Mouse (Mus musculus): ENCODE measurements at regions not wholly inside any gene's neighbourhood (a gene's known extent, or its start where the extent isn't known, plus 50 kb on each side); places are given as distances from the start of the nearest gene placed in this dataset.

DNA sequence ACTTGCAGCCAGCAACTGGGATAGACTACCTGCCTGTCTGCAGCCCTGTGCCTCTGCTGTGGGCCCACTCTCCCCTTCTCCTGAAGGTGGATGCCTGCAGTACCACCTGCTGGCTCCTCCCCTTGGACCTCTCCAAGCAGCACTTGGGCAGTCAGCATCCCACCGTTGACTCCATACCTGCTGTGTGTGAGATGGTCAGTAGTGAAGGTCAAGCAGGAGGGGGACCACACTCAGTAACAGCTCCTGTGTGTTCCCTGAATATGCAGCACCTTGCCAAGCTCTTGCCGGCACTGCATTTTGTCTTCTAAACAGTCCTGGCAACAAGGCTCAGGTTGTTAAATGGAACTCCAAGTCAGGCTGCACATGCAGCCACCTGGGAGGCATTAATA, 71.6 kb upstream of the Sesn3 start:
- ATAC-seq (ENCODE audit: insufficient number of reproducible peaks, low FRiP score, low TSS enrichment, low read depth) = peak; percentile 28; the same call in 1 of the 2 replicates
- WGBS = 37% methylated on average over 2 of the region's 2 CpGs

DNA sequence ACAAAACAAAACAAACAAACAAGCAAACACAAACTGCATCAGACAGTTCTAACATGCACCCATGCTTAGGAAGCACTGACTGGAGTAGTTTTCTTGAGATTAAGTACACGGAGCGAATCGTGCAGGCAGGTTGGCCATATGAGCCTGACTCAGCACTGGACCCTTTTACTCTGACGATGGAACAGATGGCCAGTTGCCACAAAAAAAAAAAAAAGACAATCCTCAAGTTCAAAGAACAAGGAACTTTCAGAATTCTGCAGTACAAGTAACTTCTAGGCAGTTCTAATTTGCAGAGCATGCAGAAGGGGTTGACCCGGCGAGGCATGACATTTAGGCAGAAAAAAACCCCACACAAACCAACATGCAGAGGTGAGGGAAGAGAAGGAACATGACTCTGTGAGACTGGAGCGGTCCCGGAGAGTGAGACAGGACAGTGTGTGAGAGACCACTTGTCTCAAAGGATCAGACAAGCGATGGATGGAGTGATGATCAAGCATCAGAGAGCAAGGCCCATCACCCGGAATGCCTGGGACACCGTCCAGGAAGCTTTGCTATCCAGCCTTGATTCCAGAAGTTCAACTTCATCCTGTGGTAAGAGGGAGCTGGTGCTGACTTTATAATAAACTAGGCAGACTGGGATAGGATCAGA, 71.0 kb upstream of the Sesn3 start:
- Histone ChIP-seq H3K4me2 (ENCODE audit: low read depth, severe bottlenecking) (no peak overlapping the region), H3K4me3 (ENCODE audit: low read depth, low read length) (no peak overlapping the region), H3K9ac (ENCODE audit: low read length) (no peak overlapping the region), H3K9me3 (ENCODE audit: control insufficient read depth, low read length) (no peaks in the 10 kb centered on the region), H3K36me3 (ENCODE audit: control insufficient read depth, insufficient read depth, low read length) (no peaks in the 10 kb centered on the region), H3K27ac (replicated peaks; ENCODE audit: low read depth, low read length) (no peak overlapping the region), H3K4me1 (ENCODE audit: control insufficient read depth, insufficient read depth, low read length) (peaks cover 18% of the 10 kb centered on the region), H3K27me3 (ENCODE audit: control insufficient read depth, insufficient read depth, low read length) (no peaks in the 10 kb centered on the region)
- WGBS = 69% methylated on average over 11 of the region's 11 CpGs
- DNase-seq (ENCODE audit: low spot score) (no peak), ATAC-seq (ENCODE audit: insufficient number of reproducible peaks, low FRiP score, low TSS enrichment, low read depth) (no peak)

More for the DNA sequence above, 71.6 kb upstream of the Sesn3 start:
- Histone ChIP-seq H3K4me2 (ENCODE audit: low read depth, severe bottlenecking) (no peak overlapping the region), H3K36me3 (ENCODE audit: control insufficient read depth, insufficient read depth, low read length) (no peaks in the 10 kb centered on the region), H3K4me3 (ENCODE audit: low read depth, low read length) (no peak overlapping the region), H3K9me3 (ENCODE audit: control insufficient read depth, low read length) (no peaks in the 10 kb centered on the region), H3K4me1 (ENCODE audit: control insufficient read depth, insufficient read depth, low read length) (peaks cover 18% of the 10 kb centered on the region), H3K27ac (replicated peaks; ENCODE audit: low read depth, low read length) (0 out of 2 replicates have a peak overlapping the region, but pooled peaks have one; percentile 30), H3K27me3 (ENCODE audit: control insufficient read depth, insufficient read depth, low read length) (no peaks in the 10 kb centered on the region), H3K9ac (ENCODE audit: low read length) (no peak overlapping the region)
- DNase-seq (ENCODE audit: low spot score) = no peak

DNA sequence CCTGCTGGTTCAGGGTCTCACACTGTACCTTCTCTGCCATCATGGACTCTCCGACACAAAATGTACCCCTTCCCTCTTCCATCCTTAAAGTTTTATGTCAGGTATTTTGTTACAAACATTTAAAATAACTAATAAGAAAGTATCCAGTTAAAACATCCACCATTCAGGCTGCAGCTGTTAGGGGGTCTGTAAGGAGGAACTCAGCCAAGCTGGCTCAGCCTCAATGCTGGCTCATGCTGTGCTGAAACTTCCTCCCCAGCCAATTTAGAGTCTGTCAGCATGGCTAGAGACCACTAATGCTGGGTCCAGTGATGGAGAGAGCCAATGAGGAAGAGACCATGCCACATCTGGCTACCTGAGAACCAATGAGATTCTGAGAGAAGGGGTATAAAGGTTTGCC, 70.0 kb upstream of the Sesn3 start:
- no peaks in the 10 kb centered on the region for H3K9me3 ChIP-seq (ENCODE audit: control insufficient read depth, low read length)
- no peak overlapping the region for H3K4me2 ChIP-seq (ENCODE audit: low read depth, severe bottlenecking)
- no peak for DNase-seq (ENCODE audit: low spot score)
- no peak overlapping the region for H3K27ac ChIP-seq (replicated peaks; ENCODE audit: low read depth, low read length)
- H3K27me3 ChIP-seq (ENCODE audit: control insufficient read depth, insufficient read depth, low read length) = no peaks in the 10 kb centered on the region
- H3K4me1 ChIP-seq (ENCODE audit: control insufficient read depth, insufficient read depth, low read length) = peaks cover 18% of the 10 kb centered on the region
- WGBS = 85% methylated on average over 1 of the region's 1 CpGs
- no peaks in the 10 kb centered on the region for H3K36me3 ChIP-seq (ENCODE audit: control insufficient read depth, insufficient read depth, low read length)
- no peak overlapping the region for H3K4me3 ChIP-seq (ENCODE audit: low read depth, low read length)
- ATAC-seq (ENCODE audit: insufficient number of reproducible peaks, low FRiP score, low TSS enrichment, low read depth) = no peak
- no peak overlapping the region for H3K9ac ChIP-seq (ENCODE audit: low read length)

DNA sequence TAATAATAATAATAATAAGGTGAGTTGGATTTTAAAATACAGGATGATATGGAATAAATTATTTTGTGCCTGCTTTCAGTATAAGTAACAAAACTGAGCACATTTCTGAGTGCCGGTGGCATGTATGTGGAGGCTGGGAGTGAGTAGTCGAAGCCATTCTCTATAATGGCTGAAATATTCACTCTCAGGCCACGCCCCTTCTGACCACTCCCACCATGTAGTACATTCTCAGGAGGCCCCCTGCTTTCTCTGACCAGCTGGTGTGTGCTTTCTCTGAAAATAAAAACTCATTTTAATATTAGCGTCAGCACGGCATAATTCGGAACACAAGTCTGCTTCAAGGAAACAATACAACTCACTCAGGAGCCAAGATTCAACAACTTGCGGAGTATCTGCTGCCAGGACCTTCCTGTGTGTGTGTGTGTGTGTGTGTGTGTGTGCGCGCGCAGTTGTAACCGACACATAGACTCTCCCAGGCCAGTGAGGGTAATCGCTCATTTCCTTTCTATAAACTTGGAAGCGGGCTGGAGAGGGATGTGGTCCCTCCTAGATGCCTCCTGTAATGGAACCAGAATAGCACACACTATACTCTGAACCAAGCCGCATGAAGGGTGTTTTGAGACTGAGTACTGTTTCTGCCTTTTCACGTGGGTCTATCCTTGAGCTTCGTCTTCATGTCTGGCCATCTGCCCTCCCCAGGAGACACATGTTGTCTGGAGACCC, 67.9 kb upstream of the Sesn3 start:
- no peaks in the 10 kb centered on the region for H3K36me3 ChIP-seq (ENCODE audit: control insufficient read depth, insufficient read depth, low read length)
- no peaks in the 10 kb centered on the region for H3K9me3 ChIP-seq (ENCODE audit: control insufficient read depth, low read length)
- H3K4me2 ChIP-seq (ENCODE audit: low read depth, severe bottlenecking) = no peak overlapping the region
- DNase-seq (ENCODE audit: low spot score) = no peak
- no peak overlapping the region for H3K9ac ChIP-seq (ENCODE audit: low read length)
- H3K4me3 ChIP-seq (ENCODE audit: low read depth, low read length) = no peak overlapping the region
- no peak for ATAC-seq (ENCODE audit: insufficient number of reproducible peaks, low FRiP score, low TSS enrichment, low read depth)
- H3K27me3 ChIP-seq (ENCODE audit: control insufficient read depth, insufficient read depth, low read length) = no peaks in the 10 kb centered on the region
- H3K27ac ChIP-seq (replicated peaks; ENCODE audit: low read depth, low read length) = no peak overlapping the region
- peaks cover 18% of the 10 kb centered on the region for H3K4me1 ChIP-seq (ENCODE audit: control insufficient read depth, insufficient read depth, low read length)
- 89% methylated on average over 16 of the region's 16 CpGs for WGBS

DNA sequence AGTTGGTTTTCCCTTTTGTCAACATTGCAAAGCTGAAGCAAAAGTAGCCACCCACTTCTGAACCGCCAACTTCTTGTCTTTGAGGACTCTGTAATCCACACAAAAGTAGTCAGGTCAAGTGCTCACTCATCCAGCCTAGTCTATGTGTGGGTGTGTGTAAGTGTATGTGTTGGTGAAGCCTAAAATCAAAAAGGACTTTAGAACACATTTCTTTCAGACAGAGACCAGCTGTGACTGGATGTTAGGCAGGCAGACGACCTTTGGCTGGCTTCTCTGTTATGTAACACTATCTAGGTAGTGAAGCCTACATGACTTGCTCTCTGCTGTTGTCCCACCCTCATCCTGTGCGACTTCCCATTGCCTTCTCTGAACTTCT, 67.3 kb upstream of the Sesn3 start:
- no peak for DNase-seq (ENCODE audit: low spot score)
- no peak for ATAC-seq (ENCODE audit: insufficient number of reproducible peaks, low FRiP score, low TSS enrichment, low read depth)

DNA sequence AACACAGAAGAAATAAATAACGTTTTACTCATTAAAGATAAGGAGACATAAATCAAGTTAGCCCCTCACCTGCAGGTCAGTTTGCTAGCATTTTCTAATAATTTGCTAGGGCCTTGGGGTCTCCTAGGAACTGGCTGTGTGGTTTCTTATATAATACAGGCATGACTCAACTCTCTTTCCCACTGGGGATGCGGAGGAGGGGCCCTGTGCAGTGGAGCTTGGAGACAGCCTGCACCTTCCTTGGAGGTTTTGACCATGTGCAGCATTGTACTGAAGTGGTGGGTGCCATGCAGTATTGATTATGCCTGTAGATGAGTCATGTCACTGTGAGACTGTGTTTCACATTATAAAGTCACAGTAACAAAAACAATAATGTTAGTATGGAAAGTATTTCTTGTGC, 61.6 kb upstream of the Sesn3 start:
- Histone ChIP-seq H3K4me1 (ENCODE audit: control insufficient read depth, insufficient read depth, low read length) (no peaks in the 10 kb centered on the region), H3K27ac (replicated peaks; ENCODE audit: low read depth, low read length) (no peak overlapping the region), H3K9ac (ENCODE audit: low read length) (no peak overlapping the region), H3K27me3 (ENCODE audit: control insufficient read depth, insufficient read depth, low read length) (no peaks in the 10 kb centered on the region), H3K4me2 (ENCODE audit: low read depth, severe bottlenecking) (no peak overlapping the region), H3K36me3 (ENCODE audit: control insufficient read depth, insufficient read depth, low read length) (no peaks in the 10 kb centered on the region), H3K4me3 (ENCODE audit: low read depth, low read length) (no peak overlapping the region), H3K9me3 (ENCODE audit: control insufficient read depth, low read length) (no peaks in the 10 kb centered on the region)
- no peak for ATAC-seq (ENCODE audit: insufficient number of reproducible peaks, low FRiP score, low TSS enrichment, low read depth)
- no peak for DNase-seq (ENCODE audit: low spot score)
- WGBS = 77% methylated on average over 2 of the region's 2 CpGs

More for the DNA sequence above, 67.3 kb upstream of the Sesn3 start:
- H3K4me2 ChIP-seq (ENCODE audit: low read depth, severe bottlenecking) = no peak overlapping the region
- H3K9me3 ChIP-seq (ENCODE audit: control insufficient read depth, low read length) = no peaks in the 10 kb centered on the region
- H3K4me1 ChIP-seq (ENCODE audit: control insufficient read depth, insufficient read depth, low read length) = peaks cover 18% of the 10 kb centered on the region
- no peak overlapping the region for H3K27ac ChIP-seq (replicated peaks; ENCODE audit: low read depth, low read length)
- no peak overlapping the region for H3K4me3 ChIP-seq (ENCODE audit: low read depth, low read length)
- H3K36me3 ChIP-seq (ENCODE audit: control insufficient read depth, insufficient read depth, low read length) = no peaks in the 10 kb centered on the region
- H3K27me3 ChIP-seq (ENCODE audit: control insufficient read depth, insufficient read depth, low read length) = no peaks in the 10 kb centered on the region
- no peak overlapping the region for H3K9ac ChIP-seq (ENCODE audit: low read length)
- 81% methylated on average over 3 of the region's 3 CpGs for WGBS

DNA sequence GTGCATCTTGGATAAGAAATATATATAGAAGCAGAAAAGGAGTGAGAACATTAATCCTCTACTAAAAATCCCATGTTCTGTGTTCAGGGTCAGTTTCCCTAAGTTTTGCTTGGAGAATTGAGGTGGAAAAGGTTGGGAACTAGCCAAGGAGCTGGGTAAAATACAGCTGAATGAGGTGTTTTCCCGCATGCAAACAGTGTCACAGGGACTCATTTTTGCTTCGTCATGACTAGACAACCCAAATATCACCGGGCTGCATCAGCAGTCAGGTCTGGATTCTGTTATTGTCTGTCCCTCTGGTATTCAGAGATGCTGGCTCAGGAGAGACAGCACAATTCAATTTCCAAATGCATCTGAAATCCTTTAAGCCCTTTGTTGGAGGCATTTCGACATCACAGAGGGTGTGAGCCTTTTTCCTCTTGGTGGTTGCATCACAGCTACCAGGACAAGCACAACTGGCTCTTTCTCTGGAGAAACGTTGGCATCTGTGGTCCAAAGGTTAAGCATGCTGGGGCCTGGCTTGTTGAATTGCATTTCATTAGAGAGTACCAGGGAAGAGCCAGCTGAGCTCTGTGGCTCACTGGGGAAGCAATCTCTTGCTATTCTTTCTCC, 59.6 kb upstream of the Sesn3 start:
- Histone ChIP-seq H3K27ac (replicated peaks; ENCODE audit: low read depth, low read length) (no peak overlapping the region), H3K4me1 (ENCODE audit: control insufficient read depth, insufficient read depth, low read length) (no peaks in the 10 kb centered on the region), H3K9ac (ENCODE audit: low read length) (no peak overlapping the region), H3K9me3 (ENCODE audit: control insufficient read depth, low read length) (no peaks in the 10 kb centered on the region), H3K4me2 (ENCODE audit: low read depth, severe bottlenecking) (no peak overlapping the region), H3K4me3 (ENCODE audit: low read depth, low read length) (no peak overlapping the region), H3K36me3 (ENCODE audit: control insufficient read depth, insufficient read depth, low read length) (no peaks in the 10 kb centered on the region), H3K27me3 (ENCODE audit: control insufficient read depth, insufficient read depth, low read length) (no peaks in the 10 kb centered on the region)
- 64% methylated on average over 5 of the region's 5 CpGs for WGBS
- DNase-seq (ENCODE audit: low spot score) (no peak), ATAC-seq (ENCODE audit: insufficient number of reproducible peaks, low FRiP score, low TSS enrichment, low read depth) (no peak)

DNA sequence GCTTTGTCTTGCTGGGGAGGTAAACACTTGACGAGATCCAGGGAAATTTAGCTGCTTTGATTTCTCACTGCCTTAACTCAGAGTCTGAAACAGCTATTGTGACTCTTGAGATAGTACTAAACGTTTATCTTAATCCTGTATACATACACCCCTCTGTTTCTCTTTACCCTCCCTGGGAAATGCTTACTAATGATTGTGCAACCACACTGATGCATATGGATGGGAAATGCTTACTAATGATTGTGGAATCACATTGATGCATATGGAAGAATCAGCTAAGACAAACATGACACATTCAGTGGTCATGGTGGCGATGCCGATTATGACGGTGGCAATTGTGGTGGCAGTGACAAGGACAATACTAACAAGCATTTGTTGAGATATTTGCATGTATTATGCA, 58.9 kb upstream of the Sesn3 start:
- no peak overlapping the region for H3K4me2 ChIP-seq (ENCODE audit: low read depth, severe bottlenecking)
- H3K27ac ChIP-seq (replicated peaks; ENCODE audit: low read depth, low read length) = no peak overlapping the region
- WGBS = 79% methylated on average over 5 of the region's 5 CpGs
- ATAC-seq (ENCODE audit: insufficient number of reproducible peaks, low FRiP score, low TSS enrichment, low read depth) = no peak
- no peak overlapping the region for H3K9ac ChIP-seq (ENCODE audit: low read length)
- H3K9me3 ChIP-seq (ENCODE audit: control insufficient read depth, low read length) = no peaks in the 10 kb centered on the region
- H3K4me1 ChIP-seq (ENCODE audit: control insufficient read depth, insufficient read depth, low read length) = no peaks in the 10 kb centered on the region
- H3K36me3 ChIP-seq (ENCODE audit: control insufficient read depth, insufficient read depth, low read length) = no peaks in the 10 kb centered on the region
- H3K4me3 ChIP-seq (ENCODE audit: low read depth, low read length) = no peak overlapping the region
- H3K27me3 ChIP-seq (ENCODE audit: control insufficient read depth, insufficient read depth, low read length) = no peaks in the 10 kb centered on the region
- DNase-seq (ENCODE audit: low spot score) = no peak

Measured in limb, embryonic 11.5 days (tissue).